Mouse (Mus musculus): Measurements from ENCODE around the gene Hexdc.

Gene Hexdc

DNA sequence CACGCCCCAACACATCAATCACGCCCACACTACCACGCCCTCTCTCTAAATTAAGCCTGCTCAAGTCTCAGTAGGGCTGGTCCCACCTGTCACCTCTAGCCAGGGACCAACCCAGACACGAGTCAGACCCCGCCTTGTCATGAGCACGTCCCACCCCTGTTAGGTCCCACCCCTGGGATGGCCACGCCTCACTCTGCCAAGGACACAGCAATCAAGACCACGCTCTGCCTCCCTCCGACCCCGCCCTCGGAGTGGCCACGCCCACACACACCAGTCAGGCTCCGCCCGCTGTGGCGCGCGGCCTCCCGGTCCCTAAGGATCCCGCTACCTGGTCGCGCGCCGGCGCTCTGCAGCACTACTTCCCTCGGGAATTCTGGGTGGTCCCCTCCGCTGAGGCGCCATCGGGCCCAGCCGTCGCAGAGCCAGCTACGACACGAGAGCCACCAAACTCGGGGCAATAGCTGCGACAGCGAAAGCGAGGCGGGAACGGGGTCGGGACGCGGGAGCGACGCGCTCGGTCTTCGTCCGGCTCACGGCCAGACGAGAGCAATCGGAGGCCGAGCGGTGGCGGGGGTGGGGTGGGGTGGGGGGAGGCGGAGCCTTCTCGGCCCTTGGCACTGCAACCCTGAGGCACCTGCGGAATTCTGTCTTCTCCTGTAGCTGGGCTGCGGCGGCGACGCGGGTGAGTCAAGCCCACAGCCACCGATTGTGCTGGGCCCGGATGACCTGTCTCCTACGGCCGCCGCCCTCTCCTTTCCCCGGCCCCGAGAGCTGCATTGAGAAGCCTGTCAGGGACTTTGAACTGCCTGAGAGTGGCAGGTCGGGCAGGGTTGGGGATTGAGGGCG, at the start of gene Hexdc, which contains the start of gene Ogfod3:
Gene Hexdc (plus strand): TSS at position 273 of the 846 bp plus-strand sequence.
Gene Ogfod3 (minus strand): TSS at position 551 of the 846 bp plus-strand sequence.
- in situ Hi-C loops (cut with MboI; ENCODE audit: unreplicated experiment in 2 of 2) = loop anchor here in 1 of 2 experiments (10.0 kb wide), 1 partner anchor 190 kb away; no protein-coding TSS in a partner anchor

DNA sequence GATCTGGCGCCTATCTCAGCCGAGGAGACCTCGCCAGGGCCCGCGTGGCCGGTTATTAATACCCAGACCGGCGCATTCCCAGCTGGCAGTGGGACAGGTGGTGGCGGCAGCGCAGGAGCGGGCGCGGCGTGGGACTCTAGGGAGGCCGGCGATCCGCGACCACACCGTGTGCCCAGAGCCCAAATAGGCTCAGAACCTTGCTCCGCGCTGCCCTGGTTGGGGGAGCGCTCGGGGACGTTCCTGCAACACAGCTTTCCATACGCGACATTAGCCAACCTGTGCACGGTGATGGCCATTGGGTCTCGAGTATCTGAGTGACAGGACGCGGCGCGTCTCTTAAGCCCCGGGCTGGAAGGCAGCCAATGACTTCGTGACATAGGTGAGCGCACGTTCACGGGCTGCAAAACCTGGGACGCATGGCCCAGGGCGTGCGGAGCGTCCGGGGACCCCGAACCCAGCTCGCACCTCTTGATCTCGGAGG, 47.8 kb upstream of the Hexdc start:
- in situ Hi-C loops (cut with MboI; ENCODE audit: unreplicated experiment in 2 of 2) = no loop called here

GRCm38 (mm10) chr11:121159971-121160370, 44.3 kb upstream of the Hexdc start, which contains the start of gene Uts2r:
Gene Uts2r (plus strand): TSS chr11:121160271.
- in situ Hi-C loops (cut with MboI; ENCODE audit: unreplicated experiment in 2 of 2) = no loop called here

DNA sequence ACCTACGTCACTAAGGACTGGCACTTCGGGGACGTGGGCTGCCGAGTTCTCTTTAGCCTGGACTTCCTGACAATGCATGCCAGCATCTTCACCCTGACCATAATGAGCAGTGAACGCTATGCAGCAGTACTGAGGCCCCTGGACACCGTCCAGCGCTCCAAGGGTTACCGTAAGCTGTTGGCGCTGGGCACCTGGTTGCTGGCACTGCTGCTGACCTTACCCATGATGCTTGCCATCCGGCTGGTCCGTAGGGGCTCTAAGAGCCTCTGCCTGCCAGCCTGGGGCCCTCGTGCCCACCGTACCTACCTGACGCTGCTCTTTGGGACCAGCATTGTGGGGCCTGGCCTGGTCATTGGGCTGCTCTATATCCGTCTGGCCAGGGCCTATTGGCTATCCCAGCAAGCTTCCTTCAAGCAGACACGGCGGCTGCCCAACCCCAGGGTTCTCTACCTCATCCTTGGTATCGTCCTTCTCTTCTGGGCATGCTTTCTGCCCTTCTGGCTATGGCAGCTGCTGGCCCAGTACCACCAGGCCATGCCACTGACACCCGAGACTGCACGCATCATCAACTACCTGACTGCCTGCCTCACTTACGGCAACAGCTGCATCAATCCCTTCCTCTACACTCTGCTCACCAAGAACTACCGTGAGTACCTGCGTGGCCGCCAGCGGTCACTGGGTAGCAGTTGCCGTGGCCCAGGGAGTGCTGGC, 43.4 kb upstream of the Hexdc start:
- in situ Hi-C loops (cut with MboI; ENCODE audit: unreplicated experiment in 2 of 2) = no loop called here

DNA sequence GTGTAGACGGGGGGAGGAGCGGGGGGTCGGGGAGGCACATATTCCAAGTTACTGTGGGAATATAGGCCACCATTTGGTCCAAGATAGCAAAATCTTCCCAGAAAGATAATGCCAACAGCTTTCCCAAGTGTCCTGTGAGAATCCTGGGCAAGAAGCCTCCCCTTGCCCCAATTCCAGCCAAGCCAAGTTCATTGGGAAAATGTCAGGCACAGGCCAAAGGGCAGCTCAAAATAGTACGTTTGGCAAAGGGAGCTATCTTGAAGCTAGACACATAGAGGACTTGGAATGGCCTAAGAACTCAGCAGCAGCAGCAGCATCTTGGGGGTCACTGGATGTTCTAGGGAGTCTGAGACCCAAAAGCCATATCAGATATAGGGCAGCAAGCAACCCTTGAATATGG, 40.5 kb upstream of the Hexdc start:
- in situ Hi-C loops (cut with MboI; ENCODE audit: unreplicated experiment in 2 of 2) = no loop called here

- in situ Hi-C loops (cut with MboI; ENCODE audit: unreplicated experiment in 2 of 2) = loop anchor here (10.0 kb wide), 2 partner anchors 192 to 632 kb away; no protein-coding TSS in a partner anchor
Measured at GRCm38 (mm10) chr11:121173203-121173602, 31.0 kb upstream of the Hexdc start.

GRCm38 (mm10) chr11:121174234-121174633, 30.0 kb upstream of the Hexdc start:
- in situ Hi-C loops (cut with MboI; ENCODE audit: unreplicated experiment in 2 of 2) = loop anchor here (10.0 kb wide), 2 partner anchors 191 to 631 kb away; no protein-coding TSS in a partner anchor

DNA sequence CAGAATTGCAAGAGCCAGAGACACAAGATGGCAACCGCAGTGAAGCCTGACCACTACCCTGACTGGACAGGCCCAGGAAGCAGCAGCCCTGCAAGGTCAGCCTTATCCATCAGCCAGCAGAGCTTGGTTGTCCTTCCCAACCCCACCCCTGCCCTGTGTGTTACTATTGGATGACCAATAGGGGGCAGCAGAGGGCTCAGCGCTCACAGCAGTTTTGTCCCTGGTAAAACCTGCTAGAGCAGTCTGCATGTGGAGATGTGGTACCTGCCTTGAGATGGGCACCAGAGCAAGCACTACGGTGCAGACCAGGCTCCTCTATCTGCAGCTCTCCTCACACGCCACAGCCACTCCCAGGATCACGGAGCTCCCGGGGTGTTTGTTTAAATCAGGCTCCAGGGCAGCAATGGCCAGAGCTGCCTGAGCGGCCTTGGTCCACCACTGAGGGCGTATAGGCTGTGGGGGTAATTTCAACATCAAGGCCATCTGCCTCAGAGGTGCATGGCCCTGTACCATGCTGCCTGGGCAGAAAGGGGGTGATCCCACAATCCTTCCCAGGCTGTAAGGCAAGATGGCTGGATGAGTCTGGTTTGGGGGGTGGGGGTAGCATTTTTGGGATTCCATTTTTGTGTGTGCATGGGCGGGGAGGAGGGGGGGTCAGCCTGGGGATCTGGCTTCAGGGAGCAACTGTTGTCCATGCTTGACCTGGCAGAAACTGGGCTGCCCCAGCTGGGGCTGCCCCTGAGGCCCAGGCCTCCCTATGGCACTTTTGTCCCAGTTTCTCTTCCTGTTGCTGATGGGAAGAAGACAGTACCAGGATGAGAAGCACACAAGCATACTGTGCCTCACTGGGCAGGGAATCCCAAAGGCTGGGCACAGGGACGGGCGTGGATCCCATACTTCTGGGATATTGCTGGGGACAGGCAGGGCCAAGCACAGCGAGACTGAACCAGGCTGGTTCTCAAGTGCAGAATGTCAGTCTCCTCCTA, 27.7 kb upstream of the Hexdc start:
- in situ Hi-C loops (cut with MboI; ENCODE audit: unreplicated experiment in 2 of 2) = loop anchor here (10.0 kb wide), 2 partner anchors 188 to 628 kb away; no protein-coding TSS in a partner anchor

GRCm38 (mm10) chr11:121189681-121190080, 14.6 kb upstream of the Hexdc start:
- in situ Hi-C loops (cut with MboI; ENCODE audit: unreplicated experiment in 2 of 2) = loop anchor here in 1 of 2 experiments (5.0 kb wide), 1 partner anchor 162 kb away; no protein-coding TSS in a partner anchor

- in situ Hi-C loops (cut with MboI; ENCODE audit: unreplicated experiment in 2 of 2) = loop anchor here in 1 of 2 experiments (5.0 kb wide), 1 partner anchor 165 kb away; no protein-coding TSS in a partner anchor
Measured at GRCm38 (mm10) chr11:121192742-121193141, 11.5 kb upstream of the Hexdc start.

- in situ Hi-C loops (cut with MboI; ENCODE audit: unreplicated experiment in 2 of 2) = loop anchor here in 1 of 2 experiments (5.0 kb wide), 1 partner anchor 166 kb away; no protein-coding TSS in a partner anchor
Measured at GRCm38 (mm10) chr11:121193415-121193814, 10.8 kb upstream of the Hexdc start.

DNA sequence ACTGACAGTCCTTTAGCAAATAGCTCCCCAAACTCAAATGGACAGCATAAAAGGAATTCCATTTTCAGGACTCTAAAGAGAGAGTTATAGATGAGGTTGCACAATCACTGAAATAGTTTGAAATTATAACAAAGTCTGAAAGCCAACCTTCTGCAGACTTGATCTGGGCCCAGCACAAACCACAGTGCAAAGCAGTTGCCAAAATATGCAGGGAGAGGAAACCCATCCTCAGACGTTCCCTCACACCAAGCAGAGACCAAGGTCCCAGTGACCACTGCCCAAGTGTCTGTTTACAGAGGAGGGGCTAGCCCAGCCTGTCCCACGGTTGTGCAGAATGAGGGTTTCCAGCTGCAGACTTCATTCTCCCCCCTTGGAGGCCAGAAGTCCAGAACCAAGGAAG, 5.6 kb upstream of the Hexdc start:
- in situ Hi-C loops (cut with MboI; ENCODE audit: unreplicated experiment in 2 of 2) = no loop called here

DNA sequence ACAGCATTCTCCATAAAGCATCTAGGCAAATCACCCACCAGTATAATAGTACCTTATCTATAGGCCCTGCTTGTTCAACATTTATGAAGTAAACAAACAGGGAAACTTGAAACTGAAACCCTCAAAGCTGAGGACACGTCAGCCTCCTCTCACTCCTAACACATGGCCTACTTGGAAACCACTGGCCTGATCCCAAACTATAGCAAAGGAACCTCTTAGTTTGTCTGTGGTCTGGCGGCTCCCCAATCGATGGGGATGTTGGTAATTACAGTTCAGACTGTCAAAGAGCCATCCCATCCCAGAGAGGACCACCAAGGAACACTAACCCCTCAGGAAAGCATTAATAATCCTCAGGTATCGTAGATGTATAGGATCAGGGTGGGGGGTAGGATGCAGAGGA, 4.4 kb upstream of the Hexdc start:
- in situ Hi-C loops (cut with MboI; ENCODE audit: unreplicated experiment in 2 of 2) = loop anchor here in 1 of 2 experiments (10.0 kb wide), 1 partner anchor 185 kb away; no protein-coding TSS in a partner anchor

DNA sequence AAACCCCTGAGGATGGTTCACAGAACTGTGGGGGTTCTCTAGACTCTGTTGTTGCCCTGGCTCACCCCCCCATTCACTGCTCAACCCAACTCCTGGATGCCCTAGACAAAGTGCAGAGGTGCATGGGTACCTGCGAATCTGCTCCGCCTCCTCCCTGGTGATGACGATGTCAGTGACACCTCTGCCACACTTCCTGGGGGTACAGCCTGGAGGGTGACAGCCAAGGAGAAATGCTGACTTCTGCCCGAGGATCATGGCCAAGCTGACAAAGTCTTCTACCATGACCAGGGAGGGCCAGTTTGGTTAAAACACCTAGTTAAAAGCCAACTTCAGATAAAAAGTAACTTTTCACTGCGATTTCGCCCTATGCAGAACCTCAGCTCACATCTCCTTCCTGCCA, 3.5 kb upstream of the Hexdc start:
- in situ Hi-C loops (cut with MboI; ENCODE audit: unreplicated experiment in 2 of 2) = loop anchor here in 1 of 2 experiments (10.0 kb wide), 1 partner anchor 186 kb away; no protein-coding TSS in a partner anchor

DNA sequence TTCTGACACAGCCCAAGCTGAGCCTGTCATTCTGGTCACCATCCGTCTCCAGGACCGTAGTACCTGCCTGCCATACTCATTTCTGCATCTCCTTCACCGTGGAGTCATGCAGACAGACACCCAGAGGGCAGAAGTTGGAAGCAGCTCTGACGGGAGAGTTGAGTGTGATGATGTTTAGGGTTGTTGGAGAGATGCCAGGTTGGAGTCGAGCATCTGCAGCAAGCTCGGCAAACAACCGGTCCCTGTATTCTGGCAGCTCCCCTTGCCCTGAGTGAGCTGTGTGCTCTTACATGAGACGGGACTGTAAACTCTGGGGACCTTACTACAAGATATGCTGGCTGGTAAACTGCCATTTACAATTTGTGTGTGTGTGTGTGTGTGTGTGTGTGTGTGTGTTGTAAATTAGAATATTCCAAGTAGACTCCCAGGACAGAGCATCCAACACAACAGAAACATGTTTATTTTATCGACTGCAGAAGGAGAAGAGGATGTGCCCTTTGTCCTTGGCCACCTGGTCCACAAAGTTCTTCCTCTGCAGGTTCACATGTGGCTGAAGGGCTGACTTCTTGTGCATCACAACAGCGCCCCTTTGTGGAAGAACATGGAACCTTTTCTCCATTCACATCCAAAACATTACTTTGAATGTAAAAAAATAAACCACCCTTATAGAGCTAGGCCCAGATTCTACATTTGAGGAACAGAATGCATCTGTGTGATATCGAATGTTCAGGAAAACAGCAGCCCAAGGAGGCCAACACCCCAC, 2.6 kb upstream of the Hexdc start:
- in situ Hi-C loops (cut with MboI; ENCODE audit: unreplicated experiment in 2 of 2) = loop anchor here in 1 of 2 experiments (10.0 kb wide), 1 partner anchor 187 kb away; no protein-coding TSS in a partner anchor

DNA sequence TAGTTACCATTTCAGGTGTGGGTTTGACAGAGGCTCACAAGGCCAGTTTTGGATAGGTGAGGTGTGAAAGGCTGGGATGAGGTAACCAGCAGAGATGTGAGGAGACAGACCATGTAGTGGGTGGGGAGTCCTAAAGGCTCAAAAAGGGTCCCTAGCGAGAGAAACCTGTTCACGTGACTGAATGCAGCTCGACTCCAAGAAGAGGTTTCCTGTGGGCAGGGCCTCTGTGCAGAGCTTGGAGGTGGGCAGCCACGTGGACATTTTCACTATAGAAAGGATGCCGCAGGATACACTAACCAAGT, 423 bp upstream of the Hexdc start:
- in situ Hi-C loops (cut with MboI; ENCODE audit: unreplicated experiment in 2 of 2) = loop anchor here in 1 of 2 experiments (10.0 kb wide), 1 partner anchor 189 kb away; no protein-coding TSS in a partner anchor

DNA sequence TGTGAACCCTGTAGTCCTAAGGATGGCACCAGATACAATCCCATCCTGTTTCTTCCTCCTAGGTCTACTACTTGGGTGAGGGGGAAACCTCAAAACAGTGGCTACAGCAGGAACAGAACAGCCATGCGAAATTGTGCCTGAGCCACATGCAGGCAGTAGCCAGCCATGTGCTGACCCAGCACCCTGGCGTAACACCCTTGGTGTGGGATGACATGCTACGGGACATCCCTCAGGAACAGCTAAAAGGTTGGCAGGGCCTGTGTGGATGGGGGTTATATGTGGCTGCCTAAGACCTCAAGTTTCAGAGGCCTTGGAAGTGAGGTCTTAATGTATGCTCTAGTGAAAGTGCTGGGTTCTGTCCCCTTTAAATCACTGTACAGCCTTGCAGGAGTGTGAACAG, 12.6 kb downstream of the Hexdc start:
- in situ Hi-C loops (cut with MboI; ENCODE audit: unreplicated experiment in 2 of 2) = no loop called here

DNA sequence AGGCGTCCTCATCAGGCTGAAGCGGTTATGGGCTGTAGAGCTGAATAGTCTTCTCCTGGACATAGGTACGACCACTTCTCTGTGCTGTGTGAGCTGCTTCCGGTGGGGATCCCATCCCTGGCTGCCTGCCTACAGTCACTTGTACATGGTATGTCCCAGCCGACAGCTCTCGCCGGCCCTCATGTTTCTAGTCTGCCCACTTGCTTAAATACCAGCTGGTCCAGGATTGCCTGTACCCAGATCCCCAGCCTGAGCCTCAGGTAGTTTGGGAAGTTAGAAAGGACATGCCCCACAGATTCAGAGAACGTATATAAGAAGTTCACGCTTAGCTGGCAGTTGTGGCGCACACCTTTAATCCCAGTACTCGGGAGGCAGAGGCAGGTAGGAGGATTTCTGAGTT, 15.5 kb downstream of the Hexdc start:
- in situ Hi-C loops (cut with MboI; ENCODE audit: unreplicated experiment in 2 of 2) = no loop called here

- in situ Hi-C loops (cut with MboI; ENCODE audit: unreplicated experiment in 2 of 2) = no loop called here
Measured at GRCm38 (mm10) chr11:121220771-121221170, 16.5 kb downstream of the Hexdc start.
